Mouse (Mus musculus) G1E-ER4 (cell line): ENCODE results near the gene Akr1b3. TPM values are rescaled to one million over a fixed set of nuclear protein-coding genes. Genes with fewer than 3 reads are reported as not detected.

ENCODE experiments used
- GATA1 ChIP-seq: IDR thresholded peaks from one replicate; pipeline ENCODE4 v1.8.0; 2012; ENCODE audit warnings: low read length, inconsistent platforms
- polyA plus RNA-seq: library from polyadenylated mRNA; stranded (reverse); fragments of >175 nt; gene quantifications from 2 replicates; pipeline ENCODE4 v1.2.3, GENCODE M21; 2012

The Akr1b3 gene
- polyA plus RNA-seq, 1 experiment: 34.6 TPM

GRCm38 (mm10) chr6:34342476-34342875, 25.2 kb upstream of the Akr1b3 start:
- no peak for TF ChIP-seq GATA1

- TF ChIP-seq GATA1: no peak
Measured at GRCm38 (mm10) chr6:34341991-34342390, 24.7 kb upstream of the Akr1b3 start.

GRCm38 (mm10) chr6:34337799-34338198, 20.5 kb upstream of the Akr1b3 start:
- no peak for TF ChIP-seq GATA1

- TF ChIP-seq GATA1: no peak
Measured at GRCm38 (mm10) chr6:34334673-34335072, 17.4 kb upstream of the Akr1b3 start.

GRCm38 (mm10) chr6:34331379-34331778, 14.1 kb upstream of the Akr1b3 start:
- no peak for TF ChIP-seq GATA1

DNA sequence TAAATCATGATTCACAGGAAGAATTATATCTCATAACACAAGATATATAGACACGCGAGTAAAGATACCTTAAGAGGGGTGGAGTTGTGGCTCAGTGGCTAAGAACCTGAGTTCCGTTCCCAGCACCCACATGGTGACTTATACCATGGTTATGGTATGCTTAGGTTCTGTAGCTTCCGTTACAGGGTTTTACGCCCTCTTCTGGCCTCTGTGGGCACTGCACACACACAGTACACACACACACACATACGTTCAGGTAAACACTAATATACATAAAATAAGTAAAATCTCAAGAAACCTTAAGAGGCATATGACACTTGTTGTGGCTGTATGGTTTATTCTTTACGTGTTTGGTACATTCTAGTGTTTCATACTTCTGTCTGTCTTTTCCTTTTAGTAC, 4.8 kb upstream of the Akr1b3 start:
- TF ChIP-seq GATA1: no peak

- TF ChIP-seq GATA1: no peak
Measured at GRCm38 (mm10) chr6:34318636-34319035, 1.4 kb upstream of the Akr1b3 start.

DNA sequence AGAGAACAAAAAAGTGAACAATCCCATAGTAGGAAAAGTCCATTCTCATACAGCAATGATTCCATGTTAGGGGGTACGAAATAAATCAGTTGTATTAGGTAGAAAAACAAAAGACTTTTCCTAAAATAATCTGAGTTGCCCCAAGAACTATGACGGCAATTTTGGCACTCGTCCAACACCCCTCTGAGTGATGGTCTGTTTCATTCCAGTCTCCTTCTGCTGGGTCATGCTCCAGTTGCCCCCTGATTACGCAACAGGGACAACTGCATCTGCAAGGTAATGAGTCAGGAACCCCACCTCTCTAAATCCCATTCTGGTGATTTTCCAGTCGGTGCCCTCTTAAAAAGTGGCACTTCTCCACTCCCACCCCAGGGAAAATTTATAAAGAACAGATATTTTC, 894 bp upstream of the Akr1b3 start:
- TF ChIP-seq GATA1: no peak

DNA sequence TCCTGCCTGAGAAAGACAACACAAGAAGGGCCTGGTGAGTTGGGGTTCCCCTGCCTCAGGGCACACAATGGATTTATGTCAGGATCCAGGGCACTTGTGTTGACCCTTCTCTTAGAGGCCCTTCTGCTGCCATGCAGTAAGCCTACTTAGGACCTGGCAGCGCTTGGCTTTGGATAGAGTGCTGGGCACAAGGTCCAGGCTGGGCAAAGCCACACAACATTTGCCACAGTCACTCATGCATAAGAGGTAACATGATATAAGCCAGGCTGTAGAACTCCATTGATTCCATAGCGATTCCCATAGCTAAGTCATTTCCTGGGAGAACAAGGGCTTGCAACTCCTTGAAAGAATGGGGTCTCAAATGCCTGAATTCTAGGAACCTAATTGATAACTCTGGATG, 3.4 kb downstream of the Akr1b3 start:
- no peak for TF ChIP-seq GATA1

- no peak for TF ChIP-seq GATA1
Measured at GRCm38 (mm10) chr6:34313386-34313785, 3.9 kb downstream of the Akr1b3 start.

DNA sequence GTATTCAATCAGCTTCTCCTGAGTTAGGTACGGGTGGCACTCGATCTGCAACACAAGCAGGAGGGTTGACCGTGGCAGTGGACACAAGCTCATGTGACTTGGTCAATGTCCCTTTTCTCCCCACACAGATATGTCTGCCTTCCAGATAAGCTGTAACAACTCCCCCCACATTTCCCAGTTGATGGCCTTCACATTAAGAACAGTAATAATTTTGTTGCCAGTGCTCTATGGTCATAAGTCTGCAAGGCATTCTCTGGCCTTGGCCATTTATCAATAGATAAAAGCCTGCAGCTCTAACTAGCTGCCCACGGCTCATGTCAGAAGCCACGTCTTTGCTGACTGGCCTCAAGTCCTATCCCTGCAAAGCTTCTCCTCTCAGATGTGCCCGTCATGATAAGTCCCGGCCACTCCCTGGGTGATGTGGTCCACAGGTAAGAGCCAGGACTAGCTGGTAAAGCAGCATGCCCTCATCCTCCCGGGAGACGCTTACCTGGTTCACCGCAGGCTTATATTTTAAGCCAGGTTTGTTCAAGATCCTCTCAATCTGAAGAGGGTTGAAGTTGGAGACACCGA, 7.2 kb downstream of the Akr1b3 start:
- no peak for TF ChIP-seq GATA1

GRCm38 (mm10) chr6:34309526-34309925, 7.8 kb downstream of the Akr1b3 start:
- no peak for TF ChIP-seq GATA1

GRCm38 (mm10) chr6:34306797-34307196, 10.5 kb downstream of the Akr1b3 start:
- no peak for TF ChIP-seq GATA1

- TF ChIP-seq GATA1: no peak
Measured at GRCm38 (mm10) chr6:34304675-34305241, 12.5 kb downstream of the Akr1b3 start.

DNA sequence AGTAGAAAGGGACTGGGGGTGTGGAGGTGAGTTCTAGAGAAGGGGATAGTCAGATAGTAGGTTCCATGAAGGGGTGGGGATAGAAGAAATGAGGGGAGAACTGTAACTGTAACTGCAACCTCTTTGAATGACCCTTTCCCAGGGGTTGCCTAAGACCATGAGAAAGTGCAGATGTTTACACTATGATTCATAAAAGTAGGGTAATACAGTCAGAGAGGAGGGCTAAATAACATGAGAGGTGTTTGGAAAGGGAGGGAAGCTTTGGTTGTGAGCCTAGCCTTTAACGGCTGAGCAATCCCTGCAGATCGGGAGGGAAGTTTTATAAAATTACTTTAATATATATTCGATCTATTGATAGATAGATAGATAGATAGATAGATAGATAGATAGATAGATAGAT, 20.2 kb downstream of the Akr1b3 start:
- no peak for TF ChIP-seq GATA1

GRCm38 (mm10) chr6:34295437-34295836, 21.8 kb downstream of the Akr1b3 start:
- no peak for TF ChIP-seq GATA1

GRCm38 (mm10) chr6:34292882-34293487, 24.3 kb downstream of the Akr1b3 start:
- TF ChIP-seq GATA1: no peak
